Mouse (Mus musculus) stomach, embryonic 14.5 days (tissue): ENCODE measurements at regions not wholly inside any gene's neighbourhood (a gene's known extent, or its start where the extent isn't known, plus 50 kb on each side); places are given as distances from the start of the nearest gene placed in this dataset.

ENCODE experiments used
- ATAC-seq: fragments of 200-750 bp; cut with Nextera tagmentation; 2 replicates; pipeline ENCODE4 v1.8.0; 2017; ENCODE audit warnings: low read depth, moderate TSS enrichment; ENCODE audit not compliant: insufficient number of reproducible peaks, insufficient read depth, low FRiP score
- H3K27ac ChIP-seq: fragments of 300-500 bp; sonication (generic); 2 replicates; pipeline ENCODE4 v1.5.1; 2014; ENCODE audit warnings: mild to moderate bottlenecking, low read length, moderate library complexity, mixed read lengths
- H3K27me3 ChIP-seq: fragments of 300-500 bp; sonication (generic); 2 replicates; pipeline ENCODE4 v1.6.1; 2014; ENCODE audit warnings: low read length, control low read depth, mixed read lengths; ENCODE audit not compliant: control insufficient read depth, insufficient read depth
- H3K36me3 ChIP-seq: fragments of 300-500 bp; sonication (generic); 2 replicates; pipeline ENCODE4 v1.6.1; 2014; ENCODE audit warnings: mild to moderate bottlenecking, control low read depth, low read length, moderate library complexity, mixed read lengths; ENCODE audit not compliant: control insufficient read depth, insufficient read depth
- H3K4me1 ChIP-seq: fragments of 300-500 bp; sonication (generic); 2 replicates; pipeline ENCODE4 v1.6.1; 2014; ENCODE audit warnings: low read length, control low read depth, mixed read lengths; ENCODE audit not compliant: control insufficient read depth, insufficient read depth
- H3K4me2 ChIP-seq: fragments of 300-500 bp; sonication (generic); replicated peaks from 2 replicates; pipeline ENCODE4 v1.6.1; 2014; ENCODE audit warnings: low read depth, low read length, control low read depth
- H3K4me3 ChIP-seq: fragments of 300-500 bp; sonication (generic); 2 replicates; pipeline ENCODE4 v1.5.1; 2014; ENCODE audit warnings: low read depth, low read length, control low read depth
- H3K9ac ChIP-seq: fragments of 300-500 bp; sonication (generic); replicated peaks from 2 replicates; pipeline ENCODE4 v1.6.1; 2014; ENCODE audit warnings: low read depth, mild to moderate bottlenecking, control low read depth, low read length, moderate library complexity, mixed read lengths
- H3K9me3 ChIP-seq: fragments of 300-500 bp; sonication (generic); 2 replicates; pipeline ENCODE4 v1.6.1; 2016; ENCODE audit warnings: low read depth, low read length, control low read depth; ENCODE audit not compliant: control insufficient read depth
- WGBS: fragments of 180-500 bp; shearing (Covaris S2); extraction: QIAGEN DNeasy Blood & Tissue Kit; methylation state at CpG from one replicate; pipeline ENCODE4 v1.1.7; 2014; 5-methylcytosine and 5-hydroxymethylcytosine counted together

GRCm38 (mm10) chr3:70321161-70321657 lies 313.8 kb downstream of the Otol1 start:
- Histone ChIP-seq H3K4me1 (no peaks in the 10 kb centered on the region), H3K4me3 (no peak overlapping the region), H3K4me2 (no peak overlapping the region), H3K9ac (no peak overlapping the region), H3K9me3 (no peaks in the 10 kb centered on the region), H3K27ac (no peak overlapping the region), H3K36me3 (no peaks in the 10 kb centered on the region), H3K27me3 (no peaks in the 10 kb centered on the region)
- ATAC-seq = no peak

- Histone ChIP-seq H3K9me3 (no peaks in the 10 kb centered on the region), H3K36me3 (no peaks in the 10 kb centered on the region), H3K4me3 (no peak overlapping the region), H3K4me2 (no peak overlapping the region), H3K4me1 (no peaks in the 10 kb centered on the region), H3K27me3 (no peaks in the 10 kb centered on the region), H3K9ac (no peak overlapping the region), H3K27ac (no peak overlapping the region)
- WGBS = 67% methylated on average over 2 of the region's 2 CpGs
- no peak for ATAC-seq
Observed at GRCm38 (mm10) chr3:70324692-70325091, 317.3 kb downstream of the Otol1 start.
